Mouse (Mus musculus) erythroblast, adult 5-6 weeks (primary cell): ENCODE measurements around the gene Chst15. TPM values are rescaled to one million over a fixed set of nuclear protein-coding genes. Genes with fewer than 3 reads are reported as not detected.

Experiments used
- ATAC-seq: replicated peaks from 2 replicates; pipeline ENCODE4 v1.8.0; 2016; ENCODE audit warnings: moderate number of reproducible peaks, mild to moderate bottlenecking, moderate TSS enrichment, inconsistent platforms; ENCODE audit not compliant: poor library complexity, low FRiP score, severe bottlenecking
- total RNA-seq, 2 experiments: library from RNA; stranded (forward) in 1 of 2; stranded (reverse) in 1 of 2; fragments of 150-400 nt in 1 of 2; fragments of 200-764, 138-1000 nt in 1 of 2; gene quantifications; 2 replicates each; pipeline versions ENCODE4 v1.2.3 to v1.2.4; 2015 to 2017; ENCODE audit warnings: low replicate concordance in 2 of 2

Chst15 gene
- total RNA-seq, 2 experiments from 2014 or later: 4.8 to 6.7 TPM

DNA sequence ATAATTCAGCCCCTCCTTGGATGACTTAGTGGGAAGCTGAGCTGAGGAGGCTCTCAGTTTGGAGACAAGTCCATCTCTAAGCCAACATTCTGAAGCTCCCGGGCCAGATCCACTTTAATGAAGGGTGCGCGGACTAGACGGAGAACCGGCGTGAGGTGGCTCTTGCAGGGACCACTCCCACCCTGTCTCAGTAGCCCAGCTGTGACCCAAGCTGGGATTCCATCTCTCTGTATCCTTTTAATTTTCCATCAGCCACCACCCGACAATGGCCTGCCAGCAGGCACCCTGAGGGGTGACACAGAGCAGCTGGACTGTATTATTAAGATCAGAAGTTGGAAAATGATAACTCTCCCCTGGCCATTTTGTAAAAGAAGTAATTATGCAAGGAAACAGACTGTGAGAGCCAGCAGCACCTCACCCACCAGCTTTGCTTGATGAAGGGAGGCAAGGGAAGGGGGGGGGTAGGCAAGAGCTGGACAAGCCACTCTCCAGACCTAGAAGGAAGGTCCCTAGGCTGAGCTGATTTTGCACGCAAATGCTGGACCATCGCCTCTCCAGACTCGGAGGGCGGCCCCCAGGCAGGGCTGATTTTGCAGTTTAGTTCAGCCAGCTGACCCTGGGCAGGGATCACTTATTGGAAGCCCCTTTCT is 20.4 kb upstream of the Chst15 start:
- ATAC-seq: no peak

DNA sequence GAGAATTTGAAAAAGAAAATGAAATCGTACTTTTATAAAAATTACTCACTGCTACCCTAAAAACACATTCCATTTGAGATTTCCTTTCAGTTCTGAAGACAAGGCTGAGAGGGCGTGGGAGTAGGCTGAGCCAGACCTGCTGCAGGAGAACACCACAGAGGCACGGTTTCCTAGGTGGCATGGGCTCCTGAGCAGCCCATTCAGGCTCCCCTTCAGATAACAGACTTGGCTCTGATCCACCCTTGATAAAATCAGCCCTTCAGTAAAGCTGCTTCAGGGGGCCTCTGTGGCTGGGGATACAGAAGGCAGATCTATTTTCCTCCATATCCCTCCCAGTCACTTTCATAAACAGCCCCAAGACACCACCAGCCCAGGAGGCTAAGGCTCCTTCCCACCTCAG is 19.8 kb upstream of the Chst15 start:
- ATAC-seq: no peak

DNA sequence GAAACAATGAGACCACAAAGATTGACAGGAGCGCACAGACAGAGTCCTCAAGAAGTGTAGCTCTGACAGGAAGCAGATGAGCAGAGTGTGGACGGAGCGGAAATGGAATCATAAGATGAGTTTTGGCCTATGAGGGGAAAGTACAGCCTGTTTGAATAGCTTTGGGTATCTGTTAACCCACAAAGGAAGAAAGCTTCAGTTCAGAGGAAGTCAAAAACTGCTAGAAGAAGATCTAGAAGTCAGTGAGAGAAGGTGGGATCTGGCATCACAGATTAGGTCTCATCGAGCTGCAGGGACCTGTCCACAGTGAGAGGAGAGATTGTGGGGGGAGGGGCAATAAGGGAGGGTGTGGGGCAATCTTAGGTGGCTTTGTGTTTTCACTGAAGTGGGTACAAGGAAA is 18.3 kb upstream of the Chst15 start:
- ATAC-seq: no peak

- no peak for ATAC-seq
These were observed 16.1 kb upstream of the Chst15 start for GRCm38 (mm10) chr7:132333078-132333477.

- ATAC-seq: no peak
These were observed 15.1 kb upstream of the Chst15 start for GRCm38 (mm10) chr7:132332176-132332575.

DNA sequence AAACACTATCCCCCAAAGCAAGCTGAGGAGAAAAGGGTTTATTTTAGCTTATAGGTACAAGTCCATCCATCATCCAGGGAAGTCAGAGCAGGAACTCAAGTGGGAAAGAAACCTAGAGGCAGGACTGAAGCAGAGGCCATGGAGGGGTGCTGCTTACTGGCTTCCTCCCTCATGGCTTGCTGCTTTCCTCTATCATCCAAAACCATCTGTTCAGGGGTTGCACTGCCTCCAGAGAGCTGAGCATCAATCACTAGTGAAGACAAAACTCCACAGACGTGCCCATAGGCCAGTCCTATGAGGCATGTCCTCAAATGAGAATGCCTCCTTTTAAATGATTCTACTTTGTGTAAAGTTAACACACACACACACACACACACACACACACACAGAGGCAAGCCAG is 13.2 kb upstream of the Chst15 start:
- no peak for ATAC-seq

DNA sequence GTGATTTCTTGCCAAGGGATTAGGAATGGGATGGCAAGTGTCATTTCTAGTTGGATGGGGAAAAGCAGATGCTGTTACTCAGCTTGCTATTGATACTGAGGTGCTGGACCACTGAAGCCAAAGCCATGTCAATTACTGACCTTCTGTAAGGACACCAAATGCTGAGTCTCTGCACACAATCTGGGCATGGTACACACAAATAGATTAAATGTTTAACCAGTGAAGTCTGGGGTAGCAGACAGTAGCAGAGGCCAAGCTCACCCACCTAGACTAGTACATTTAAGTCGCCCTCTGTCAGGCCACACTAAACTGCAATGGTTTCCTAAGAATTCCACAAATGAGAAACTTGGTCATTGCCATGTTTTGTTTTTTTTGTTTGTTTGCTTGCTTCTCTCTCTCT is 11.6 kb upstream of the Chst15 start:
- ATAC-seq: no peak

DNA sequence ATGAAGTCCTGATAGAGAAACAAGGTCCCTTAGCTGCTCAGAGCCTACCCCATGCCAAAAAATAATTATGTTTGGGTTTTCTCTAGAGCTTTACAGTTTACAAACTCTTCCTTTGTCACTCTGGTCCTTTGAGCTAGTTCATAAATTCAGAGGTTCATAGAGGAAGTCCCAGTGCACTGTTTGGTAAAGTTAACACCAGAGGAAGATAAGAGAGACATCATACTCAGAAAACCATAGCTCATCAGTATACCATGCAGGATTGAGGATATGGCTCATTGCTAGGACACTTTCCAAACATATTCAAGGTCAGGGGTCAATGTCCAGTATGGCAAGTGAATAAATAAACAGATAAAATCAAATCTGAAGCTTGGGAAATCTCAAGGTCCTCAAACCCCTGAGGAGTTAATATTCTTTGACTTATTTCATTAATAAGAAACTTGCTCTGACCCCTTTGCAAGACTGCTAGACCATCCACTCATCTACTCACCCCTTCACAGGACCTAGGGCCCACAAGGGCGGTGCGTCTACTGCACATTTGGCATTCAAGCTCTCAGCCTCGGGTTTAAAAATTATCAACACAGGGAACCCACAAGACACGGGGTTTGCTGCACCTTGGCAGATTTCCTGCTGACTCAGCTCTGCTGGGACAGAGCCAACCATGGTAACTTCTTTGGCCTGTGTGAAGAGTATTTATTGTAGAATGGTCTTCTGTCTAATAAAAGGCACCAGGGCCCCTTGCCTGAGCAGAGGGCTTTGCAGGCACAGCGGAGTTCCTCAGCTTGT is 8.7 kb upstream of the Chst15 start:
- peak; percentile 30; the same call in 1 of the 2 replicates for ATAC-seq

DNA sequence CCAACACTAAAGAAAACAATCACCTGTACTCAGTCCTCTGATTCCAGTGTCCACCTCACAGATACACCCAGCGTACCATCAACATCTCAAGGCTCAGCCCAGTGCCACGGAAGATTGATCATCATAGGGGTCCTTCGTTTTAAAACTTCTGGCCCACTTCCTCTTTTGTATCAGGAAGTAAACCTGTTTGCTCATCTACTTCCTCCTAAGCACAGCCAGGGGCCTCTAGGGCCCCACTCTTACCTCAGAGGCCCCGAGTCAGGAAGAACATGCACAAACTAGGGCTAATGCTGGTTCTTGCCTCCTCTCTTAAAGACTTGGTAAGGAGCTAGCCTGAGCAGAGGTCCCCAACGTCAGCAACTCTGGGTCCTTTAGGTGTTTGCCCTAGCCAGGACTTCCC is 6.4 kb upstream of the Chst15 start:
- no peak for ATAC-seq

GRCm38 (mm10) chr7:132321392-132321958 is 4.4 kb upstream of the Chst15 start:
- no peak for ATAC-seq

DNA sequence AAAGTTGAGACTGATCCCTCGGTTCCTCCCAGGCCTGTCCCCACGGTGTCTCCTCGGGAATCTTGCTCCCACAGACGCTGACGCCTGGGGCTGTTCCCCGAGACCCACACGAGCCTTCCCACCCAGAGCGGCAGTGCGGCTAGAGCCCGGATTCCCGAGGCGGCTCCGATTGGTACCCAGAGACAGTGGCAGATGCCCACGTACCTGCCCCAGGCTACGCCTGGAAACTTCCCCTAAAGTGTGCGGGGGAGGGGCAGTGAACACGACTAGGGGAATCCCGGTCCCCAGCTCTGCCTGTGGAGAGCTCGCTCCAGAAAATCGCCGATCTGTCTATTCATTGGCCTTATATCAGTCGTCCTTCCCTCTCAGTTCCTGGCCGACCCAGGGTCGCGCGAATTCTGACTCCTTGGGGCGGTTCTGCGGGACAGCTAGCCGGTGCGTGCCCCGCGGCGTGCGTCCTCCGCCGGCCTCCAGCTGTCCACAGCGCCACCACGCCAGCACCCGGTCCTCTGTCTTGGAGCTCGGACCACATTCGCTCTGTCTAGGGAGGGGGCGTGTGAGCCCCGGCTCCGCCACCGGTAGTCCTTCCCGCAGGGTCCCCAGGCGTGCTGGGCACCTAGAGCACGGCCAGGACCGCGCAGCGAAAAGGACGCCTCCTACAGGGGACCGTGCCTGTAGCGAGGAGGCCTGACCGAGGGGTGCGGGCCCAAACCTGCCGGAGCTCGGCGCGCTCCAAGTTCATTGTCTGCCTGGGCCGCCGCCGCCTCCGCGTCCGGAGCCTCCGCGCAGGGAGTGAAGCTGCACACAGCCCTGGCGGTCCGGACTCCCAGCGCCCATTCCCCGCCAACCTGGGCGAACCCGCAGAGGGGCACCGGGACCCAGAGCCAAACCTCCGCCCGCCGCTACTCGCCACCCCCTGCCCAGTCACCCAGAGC is 660 bp downstream of the Chst15 start:
- ATAC-seq: no peak

DNA sequence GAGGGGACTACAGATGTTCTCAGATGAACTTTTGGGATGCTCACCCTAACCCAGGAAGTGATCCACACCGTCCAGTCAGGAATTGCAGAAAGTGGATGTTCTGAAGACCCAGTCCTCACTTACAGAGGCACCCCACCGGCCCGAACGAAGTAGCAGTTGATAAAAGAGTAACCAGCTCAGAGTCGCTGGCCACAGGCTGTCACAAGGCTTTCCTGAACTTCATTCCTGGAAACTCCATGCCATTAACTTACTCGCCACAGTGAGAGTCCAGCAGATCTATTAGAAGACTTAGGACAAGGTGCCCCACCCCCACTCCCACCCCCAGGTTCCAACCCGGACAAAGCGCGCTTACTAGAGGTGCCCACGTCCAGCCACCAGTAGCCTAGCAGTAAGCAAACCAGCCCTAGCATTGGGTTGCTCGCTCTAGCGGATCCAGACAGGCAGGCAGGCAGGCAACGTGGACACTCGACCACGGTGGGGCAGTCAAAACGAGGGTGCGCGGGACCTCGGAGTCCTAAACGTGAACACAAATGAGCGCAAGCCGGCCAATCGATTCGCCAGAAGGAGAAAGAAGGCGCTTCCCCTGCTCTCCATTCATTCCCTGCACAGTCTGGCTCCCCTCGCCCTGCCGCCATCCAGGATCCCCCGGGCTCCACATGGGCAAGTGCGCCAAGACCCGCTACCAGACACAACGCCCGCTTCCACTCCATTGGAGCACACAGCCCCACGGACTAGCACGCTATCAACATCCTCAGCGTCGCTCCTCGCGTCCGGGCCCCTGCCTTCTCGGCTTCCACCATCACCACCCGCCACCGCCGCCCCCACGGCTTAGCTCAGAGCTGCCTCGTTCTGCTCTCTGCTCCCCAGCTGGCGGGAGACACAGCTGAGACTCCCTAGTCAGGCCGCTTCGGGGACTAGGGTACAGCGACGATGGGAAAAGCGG is 1.6 kb downstream of the Chst15 start:
- 0 out of 2 replicates have a peak, but pooled peaks have one; percentile 36 for ATAC-seq

GRCm38 (mm10) chr7:132312396-132312795 is 4.6 kb downstream of the Chst15 start:
- ATAC-seq: no peak

GRCm38 (mm10) chr7:132308537-132309191 is 8.4 kb downstream of the Chst15 start:
- no peak for ATAC-seq

- ATAC-seq: no peak
These were observed 9.2 kb downstream of the Chst15 start for GRCm38 (mm10) chr7:132307722-132308271.

DNA sequence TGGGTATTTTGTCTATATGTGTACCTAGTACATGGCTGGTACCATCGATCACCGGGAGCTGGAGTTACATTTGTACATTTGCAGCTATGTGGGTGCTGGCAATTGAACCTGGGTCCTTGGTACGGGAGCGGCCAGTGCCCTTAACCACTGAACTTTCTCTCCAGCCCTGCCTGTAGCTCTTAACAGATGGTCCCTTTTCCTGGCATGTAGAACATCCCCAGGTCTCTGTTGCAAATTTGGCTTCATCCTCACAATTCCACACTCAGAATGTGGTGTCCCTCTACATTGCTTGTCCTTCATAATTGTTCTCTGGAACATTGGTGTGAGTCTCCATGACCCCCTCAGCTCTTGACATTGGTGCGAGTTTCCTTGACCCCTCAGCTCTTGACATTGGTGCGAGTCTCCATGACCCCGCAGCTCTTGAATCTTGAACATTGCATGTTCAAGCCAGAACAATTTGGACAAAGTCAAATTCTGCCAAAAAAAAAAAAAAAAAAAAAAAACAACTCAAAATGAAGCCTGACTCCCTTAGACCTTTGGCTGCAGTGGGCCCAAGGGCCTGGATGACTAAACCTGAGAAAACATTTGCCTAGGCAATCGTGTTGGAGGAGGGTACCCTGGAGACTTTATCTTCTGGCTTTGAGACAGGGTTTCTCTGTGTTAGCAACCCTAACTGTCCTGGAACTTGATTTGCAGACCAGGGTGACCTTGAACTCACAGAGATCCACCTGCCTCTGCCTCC is 10.2 kb downstream of the Chst15 start:
- ATAC-seq: no peak
